Mouse (Mus musculus): ENCODE measurements around the gene Ppm1h. TPM values are rescaled to one million over a fixed set of nuclear protein-coding genes. Genes with fewer than 3 reads are reported as not detected.

The Ppm1h gene
- polyA plus RNA-seq, 1 experiment from 2014 or later, result 5.1 TPM

DNA sequence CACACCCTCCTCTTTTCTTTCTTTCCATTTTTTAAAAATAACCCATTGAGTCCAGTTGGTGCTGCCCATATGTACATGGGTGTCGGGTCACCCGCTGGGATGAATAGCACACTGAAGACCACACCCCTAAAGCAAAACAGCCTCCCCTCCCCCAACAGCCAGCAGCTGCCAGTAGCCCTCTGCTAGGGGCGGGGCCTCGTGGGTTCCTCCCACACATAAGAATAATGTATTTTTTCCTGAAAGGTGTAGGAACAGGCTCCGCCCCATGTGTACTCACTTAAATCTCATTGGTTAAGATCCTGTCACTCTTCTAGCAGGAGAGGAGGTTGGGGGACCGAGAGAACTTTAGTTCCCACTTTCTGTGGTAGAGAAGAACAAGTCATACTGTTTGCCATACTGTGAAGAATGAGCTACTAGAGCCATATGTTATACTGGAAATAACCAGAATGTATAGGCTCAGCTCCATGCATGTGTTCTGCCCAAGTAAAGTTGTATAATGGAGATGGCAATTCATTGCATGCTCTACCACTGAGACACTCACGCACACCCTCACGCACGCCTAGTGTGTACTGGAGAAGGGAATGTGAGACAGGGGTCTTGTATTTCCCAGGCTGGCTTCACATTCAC is 231.0 kb downstream of the Ppm1h start:
- ATAC-seq (ENCODE audit: low read depth) (no peak), DNase-seq (ENCODE audit: low spot score) (no peak)
- 86% methylated on average over 9 of the region's 9 CpGs for WGBS
- no peak overlapping the region for H3K4me2 ChIP-seq (ENCODE audit: low read depth, low read length)
- H3K4me3 ChIP-seq (ENCODE audit: low read depth, low read length), result no peak overlapping the region
- no peaks in the 10 kb centered on the region for H3K9me3 ChIP-seq (ENCODE audit: control insufficient read depth, low read length)
- no peak overlapping the region for H3K9ac ChIP-seq (ENCODE audit: low read depth, low read length)
- peaks cover 36% of the 10 kb centered on the region for H3K4me1 ChIP-seq (ENCODE audit: control insufficient read depth, insufficient read depth, low read length)
- no peaks in the 10 kb centered on the region for H3K27me3 ChIP-seq (replicated peaks; ENCODE audit: control insufficient read depth, insufficient read depth, low read length)
- H3K27ac ChIP-seq (replicated peaks; ENCODE audit: low read depth, low read length), result peak overlapping the region; percentile 97; the same call in 1 of the 2 replicates
- H3K36me3 ChIP-seq (ENCODE audit: control insufficient read depth, insufficient read depth, low read length), result no peaks in the 10 kb centered on the region

- WGBS, result 28% methylated on average over 8 of the region's 8 CpGs
- no peak for ATAC-seq (ENCODE audit: low read depth)
- Histone ChIP-seq H3K9ac (ENCODE audit: low read depth, low read length) (peak overlapping the region; percentile 51; the same call in 1 of the 2 replicates), H3K9me3 (ENCODE audit: control insufficient read depth, low read length) (no peaks in the 10 kb centered on the region), H3K27ac (replicated peaks; ENCODE audit: low read depth, low read length) (peak overlapping the region; percentile 97), H3K4me1 (ENCODE audit: control insufficient read depth, insufficient read depth, low read length) (peaks cover 43% of the 10 kb centered on the region), H3K4me3 (ENCODE audit: low read depth, low read length) (no peak overlapping the region), H3K27me3 (replicated peaks; ENCODE audit: control insufficient read depth, insufficient read depth, low read length) (no peaks in the 10 kb centered on the region), H3K36me3 (ENCODE audit: control insufficient read depth, insufficient read depth, low read length) (no peaks in the 10 kb centered on the region), H3K4me2 (ENCODE audit: low read depth, low read length) (peak overlapping the region; percentile 48; the same call in 1 of the 2 replicates)
- no peak for DNase-seq (ENCODE audit: low spot score)
Observed at GRCm38 (mm10) chr10:122910798-122911225, 232.2 kb downstream of the Ppm1h start.

DNA sequence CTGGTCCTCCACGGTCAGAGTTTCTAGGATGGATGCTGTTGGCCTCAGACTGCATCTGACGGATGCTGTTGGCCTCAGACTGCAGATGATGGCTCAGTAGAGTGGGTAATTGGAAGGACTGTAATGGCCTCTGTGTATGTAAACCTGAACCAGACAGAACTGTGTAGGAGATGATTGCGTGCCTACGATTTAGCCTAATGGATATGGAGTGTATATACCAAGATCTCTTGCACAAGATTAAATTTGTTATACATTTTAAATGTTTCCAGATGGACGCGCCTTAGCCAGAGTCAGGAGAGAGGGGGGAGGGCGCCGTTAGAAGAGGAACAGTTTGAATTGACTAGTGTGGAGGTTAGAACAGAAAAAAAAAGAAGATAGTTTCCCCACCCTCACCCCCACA is 233.1 kb downstream of the Ppm1h start:
- Histone ChIP-seq H3K4me2 (ENCODE audit: low read depth, low read length) (peak overlapping the region; percentile 48), H3K27ac (replicated peaks; ENCODE audit: low read depth, low read length) (peak overlapping the region; percentile 97), H3K4me3 (ENCODE audit: low read depth, low read length) (peak overlapping the region; percentile 24), H3K9me3 (ENCODE audit: control insufficient read depth, low read length) (no peaks in the 10 kb centered on the region), H3K36me3 (ENCODE audit: control insufficient read depth, insufficient read depth, low read length) (no peaks in the 10 kb centered on the region), H3K9ac (ENCODE audit: low read depth, low read length) (peak overlapping the region; percentile 51), H3K27me3 (replicated peaks; ENCODE audit: control insufficient read depth, insufficient read depth, low read length) (no peaks in the 10 kb centered on the region), H3K4me1 (ENCODE audit: control insufficient read depth, insufficient read depth, low read length) (peaks cover 50% of the 10 kb centered on the region)
- DNase-seq (ENCODE audit: low spot score), result peak; percentile 95
- peak; percentile 68 for ATAC-seq (ENCODE audit: low read depth)
- WGBS, result 40% methylated on average over 8 of the region's 8 CpGs

DNA sequence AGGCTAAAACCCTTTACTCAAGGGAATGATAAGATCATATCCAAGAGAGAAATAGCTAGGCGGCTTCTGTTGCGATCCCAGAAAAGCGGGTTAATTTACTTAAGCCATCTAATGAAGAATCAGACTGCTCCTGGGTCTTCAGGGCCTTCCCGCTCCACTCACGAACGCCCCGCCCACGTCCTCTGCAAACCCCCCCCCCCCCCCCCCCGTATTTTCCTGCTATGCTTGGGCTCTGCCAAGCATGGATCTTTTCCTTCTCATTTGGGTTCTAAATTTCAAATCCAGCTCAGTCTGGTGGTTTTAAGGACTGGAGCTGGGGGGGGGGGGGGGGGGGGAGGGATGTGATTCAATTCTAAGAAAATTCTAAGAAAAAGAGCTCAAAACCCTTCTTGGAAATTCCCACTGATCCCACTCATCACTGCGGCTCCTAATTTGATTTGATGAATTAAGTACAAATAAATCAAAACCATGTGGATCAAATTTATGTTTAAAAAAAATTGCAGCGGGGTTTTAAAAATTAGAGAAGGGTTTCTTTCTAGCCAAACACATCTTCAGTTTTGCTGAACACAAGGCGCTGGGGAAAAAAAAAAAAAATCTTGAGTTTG is 233.6 kb downstream of the Ppm1h start:
- H3K9ac ChIP-seq (ENCODE audit: low read depth, low read length), result peak overlapping the region; percentile 51

GRCm38 (mm10) chr10:122912701-122913368 is 234.3 kb downstream of the Ppm1h start:
- DNase-seq (ENCODE audit: low spot score) (peak; percentile 98), ATAC-seq (ENCODE audit: low read depth) (peak; percentile 88)
- 7% methylated on average over 18 of the region's 19 CpGs for WGBS
- H3K36me3 ChIP-seq (ENCODE audit: control insufficient read depth, insufficient read depth, low read length), result no peaks in the 10 kb centered on the region
- peak overlapping the region; percentile 40 for H3K9ac ChIP-seq (ENCODE audit: low read depth, low read length)
- H3K4me1 ChIP-seq (ENCODE audit: control insufficient read depth, insufficient read depth, low read length), result peaks cover 57% of the 10 kb centered on the region
- peak overlapping the region; percentile 19 for H3K4me3 ChIP-seq (ENCODE audit: low read depth, low read length)
- H3K4me2 ChIP-seq (ENCODE audit: low read depth, low read length), result peak overlapping the region; percentile 48
- H3K27me3 ChIP-seq (replicated peaks; ENCODE audit: control insufficient read depth, insufficient read depth, low read length), result no peaks in the 10 kb centered on the region
- H3K9me3 ChIP-seq (ENCODE audit: control insufficient read depth, low read length), result no peaks in the 10 kb centered on the region
- peak overlapping the region; percentile 97 for H3K27ac ChIP-seq (replicated peaks; ENCODE audit: low read depth, low read length)

More for the DNA sequence above, 233.6 kb downstream of the Ppm1h start:
- H3K27ac ChIP-seq (replicated peaks; ENCODE audit: low read depth, low read length), result peak overlapping the region; percentile 97
- H3K27me3 ChIP-seq (replicated peaks; ENCODE audit: control insufficient read depth, insufficient read depth, low read length), result no peaks in the 10 kb centered on the region
- DNase-seq (ENCODE audit: low spot score) (peak; percentile 93), ATAC-seq (ENCODE audit: low read depth) (peak; percentile 20)
- no peaks in the 10 kb centered on the region for H3K9me3 ChIP-seq (ENCODE audit: control insufficient read depth, low read length)
- H3K4me1 ChIP-seq (ENCODE audit: control insufficient read depth, insufficient read depth, low read length), result peaks cover 53% of the 10 kb centered on the region
- peak overlapping the region; percentile 24 for H3K4me3 ChIP-seq (ENCODE audit: low read depth, low read length)
- no peaks in the 10 kb centered on the region for H3K36me3 ChIP-seq (ENCODE audit: control insufficient read depth, insufficient read depth, low read length)
- WGBS, result 19% methylated on average over 11 of the region's 12 CpGs
- peak overlapping the region; percentile 48 for H3K4me2 ChIP-seq (ENCODE audit: low read depth, low read length)

DNA sequence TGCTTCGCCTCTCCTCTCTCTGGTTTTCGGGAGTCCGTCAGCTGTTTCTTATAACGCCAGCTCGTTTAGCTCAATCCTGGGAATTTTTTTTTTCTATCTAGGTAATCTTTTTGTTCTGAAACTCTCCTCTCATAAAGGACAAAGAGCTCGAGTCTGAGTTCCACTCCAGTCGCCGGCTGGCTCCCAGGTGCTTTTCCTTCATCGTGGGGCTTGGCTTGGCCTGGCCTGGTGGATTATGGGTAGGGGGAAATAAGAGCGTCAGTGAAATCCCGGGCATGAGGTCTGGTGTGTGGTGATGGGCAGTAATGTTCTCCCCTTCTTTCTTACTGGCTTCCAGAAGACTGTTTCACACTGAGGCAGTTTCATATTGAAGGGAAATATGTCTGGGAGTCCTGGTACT is 234.8 kb downstream of the Ppm1h start:
- ATAC-seq (ENCODE audit: low read depth) (no peak), DNase-seq (ENCODE audit: low spot score) (no peak)
- H3K36me3 ChIP-seq (ENCODE audit: control insufficient read depth, insufficient read depth, low read length), result no peaks in the 10 kb centered on the region
- peak overlapping the region; percentile 19; the same call in 1 of the 2 replicates for H3K4me3 ChIP-seq (ENCODE audit: low read depth, low read length)
- H3K4me1 ChIP-seq (ENCODE audit: control insufficient read depth, insufficient read depth, low read length), result peaks cover 62% of the 10 kb centered on the region
- H3K9ac ChIP-seq (ENCODE audit: low read depth, low read length), result peak overlapping the region; percentile 40
- no peaks in the 10 kb centered on the region for H3K27me3 ChIP-seq (replicated peaks; ENCODE audit: control insufficient read depth, insufficient read depth, low read length)
- no peaks in the 10 kb centered on the region for H3K9me3 ChIP-seq (ENCODE audit: control insufficient read depth, low read length)
- H3K4me2 ChIP-seq (ENCODE audit: low read depth, low read length), result peak overlapping the region; percentile 48
- H3K27ac ChIP-seq (replicated peaks; ENCODE audit: low read depth, low read length), result peak overlapping the region; percentile 97
- 18% methylated on average over 11 of the region's 11 CpGs for WGBS

- DNase-seq (ENCODE audit: low spot score), result no peak
- H3K9ac ChIP-seq (ENCODE audit: low read depth, low read length), result no peak overlapping the region
- H3K9me3 ChIP-seq (ENCODE audit: control insufficient read depth, low read length), result no peaks in the 10 kb centered on the region
- no peak overlapping the region for H3K4me2 ChIP-seq (ENCODE audit: low read depth, low read length)
- peak overlapping the region; percentile 68; the same call in 1 of the 2 replicates for H3K27ac ChIP-seq (replicated peaks; ENCODE audit: low read depth, low read length)
- WGBS, result 54% methylated on average over 8 of the region's 8 CpGs
- no peaks in the 10 kb centered on the region for H3K36me3 ChIP-seq (ENCODE audit: control insufficient read depth, insufficient read depth, low read length)
- H3K27me3 ChIP-seq (replicated peaks; ENCODE audit: control insufficient read depth, insufficient read depth, low read length), result no peaks in the 10 kb centered on the region
- H3K4me1 ChIP-seq (ENCODE audit: control insufficient read depth, insufficient read depth, low read length), result peaks cover 59% of the 10 kb centered on the region
- no peak overlapping the region for H3K4me3 ChIP-seq (ENCODE audit: low read depth, low read length)
- no peak for ATAC-seq (ENCODE audit: low read depth)
Observed at GRCm38 (mm10) chr10:122915905-122916304, 237.3 kb downstream of the Ppm1h start.

- Histone ChIP-seq H3K27ac (replicated peaks; ENCODE audit: low read depth, low read length) (peak overlapping the region; percentile 79), H3K4me1 (ENCODE audit: control insufficient read depth, insufficient read depth, low read length) (peaks cover 51% of the 10 kb centered on the region), H3K27me3 (replicated peaks; ENCODE audit: control insufficient read depth, insufficient read depth, low read length) (no peaks in the 10 kb centered on the region), H3K9ac (ENCODE audit: low read depth, low read length) (no peak overlapping the region), H3K36me3 (ENCODE audit: control insufficient read depth, insufficient read depth, low read length) (no peaks in the 10 kb centered on the region), H3K4me3 (ENCODE audit: low read depth, low read length) (no peak overlapping the region), H3K9me3 (ENCODE audit: control insufficient read depth, low read length) (no peaks in the 10 kb centered on the region), H3K4me2 (ENCODE audit: low read depth, low read length) (0 out of 2 replicates have a peak overlapping the region, but pooled peaks have one; percentile 2)
- ATAC-seq (ENCODE audit: low read depth) (no peak), DNase-seq (ENCODE audit: low spot score) (peak; percentile 85)
- WGBS, result 74% methylated on average over 14 of the region's 14 CpGs
Observed at GRCm38 (mm10) chr10:122917648-122918324, 239.2 kb downstream of the Ppm1h start.

All from embryonic facial prominence, embryonic 14.5 days (tissue).